Mouse (Mus musculus) macrophage (primary cell): ENCODE results near the gene Zfp518a. TPM values are rescaled to one million over a fixed set of nuclear protein-coding genes. Genes with fewer than 3 reads are reported as not detected.
A peak's percentile ranks its signal among the peaks of the same experiment; 100 is the strongest.

Experiments used
- H3K27ac ChIP-seq: fragments of 350-480 bp; formaldehyde crosslinking; 2 replicates; pipeline ENCODE4 v1.9.0; 2021
- H3K36me3 ChIP-seq: fragments of 350-480 bp; formaldehyde crosslinking; 2 replicates; pipeline ENCODE4 v1.9.0; 2021; ENCODE audit errors: inconsistent target
- H3K4me3 ChIP-seq: fragments of 350-480 bp; formaldehyde crosslinking; 2 replicates; pipeline ENCODE4 v1.9.0; 2021; ENCODE audit errors: inconsistent target
- H3K79me2 ChIP-seq: fragments of 350-480 bp; formaldehyde crosslinking; 2 replicates; pipeline ENCODE4 v1.9.0; 2021; ENCODE audit errors: inconsistent target
- WGBS: methylation state at CpG from one replicate; pipeline ENCODE4 v1.1.7; 2026; ENCODE audit warnings: inconsistent platforms; ENCODE audit not compliant: missing documents; 5-methylcytosine and 5-hydroxymethylcytosine counted together
- polyA plus RNA-seq: library from polyadenylated mRNA; stranded (reverse); fragments of 250-400 nt; gene quantifications from 3 replicates; pipeline ENCODE4 v1.2.4, GENCODE M21; 2018; ENCODE audit warnings: inconsistent platforms

Zfp518a gene
- polyA plus RNA-seq, 1 experiment from 2014 or later: 10.6 TPM

- H3K36me3 ChIP-seq: peaks cover 81% of the 10 kb centered on the region
- 96% methylated on average over 7 of the region's 7 CpGs for WGBS
- no peaks in the 10 kb centered on the region for H3K79me2 ChIP-seq
- no peak overlapping the region for H3K27ac ChIP-seq
- no peak overlapping the region for H3K4me3 ChIP-seq
Measured at GRCm38 (mm10) chr19:40943552-40943951, 49.0 kb downstream of the Zfp518a start.

- no peak overlapping the region for H3K4me3 ChIP-seq
- H3K27ac ChIP-seq: no peak overlapping the region
- H3K36me3 ChIP-seq: peaks cover 79% of the 10 kb centered on the region
- WGBS: 95% methylated on average over 4 of the region's 4 CpGs
- H3K79me2 ChIP-seq: no peaks in the 10 kb centered on the region
Measured at GRCm38 (mm10) chr19:40946937-40947577, 52.6 kb downstream of the Zfp518a start.

DNA sequence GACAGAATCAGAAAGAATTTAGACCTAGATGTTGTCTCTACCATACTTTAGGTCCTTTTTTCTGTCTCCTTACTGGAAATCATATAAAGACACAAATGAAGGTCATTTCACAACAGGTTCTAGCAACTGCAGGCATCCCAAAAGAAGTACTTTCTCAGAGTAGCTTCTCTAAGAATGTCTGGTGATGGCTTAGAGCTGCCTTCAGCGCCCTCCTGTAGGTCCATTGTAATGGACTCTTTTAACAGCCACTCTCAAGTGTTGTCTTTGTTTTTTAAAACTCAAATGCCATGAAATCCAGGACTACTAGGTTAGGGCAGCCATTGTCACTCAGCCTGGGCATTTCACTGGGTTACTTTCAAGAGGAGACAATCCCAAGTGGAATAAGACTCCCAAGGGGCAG lies 64.5 kb downstream of the Zfp518a start:
- 100% methylated on average over 1 of the region's 1 CpGs for WGBS
- Histone ChIP-seq H3K4me3 (no peak overlapping the region), H3K36me3 (peaks cover 58% of the 10 kb centered on the region), H3K79me2 (no peaks in the 10 kb centered on the region), H3K27ac (no peak overlapping the region)

DNA sequence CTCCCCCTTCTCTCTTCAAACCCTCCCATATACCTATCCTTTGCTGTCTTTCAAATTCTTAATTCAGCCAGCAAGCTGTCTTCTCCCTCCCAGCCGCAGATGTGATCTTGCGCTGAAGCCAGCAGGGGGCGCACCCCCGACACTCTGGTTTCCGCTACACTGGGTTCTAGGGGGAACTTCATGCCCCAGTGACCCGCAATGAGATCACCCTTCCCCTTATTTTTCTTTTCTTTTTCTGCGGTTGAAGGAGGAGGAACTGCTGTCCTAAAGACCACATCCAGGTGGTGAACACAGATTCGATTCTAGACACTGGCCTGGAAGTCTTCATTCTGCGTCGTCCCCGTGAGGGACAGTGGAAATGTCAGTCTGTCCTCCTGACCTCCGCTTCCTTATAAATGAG lies 68.5 kb downstream of the Zfp518a start:
- Histone ChIP-seq H3K4me3 (no peak overlapping the region), H3K79me2 (peaks cover 20% of the 10 kb centered on the region; the same call in 1 of the 2 replicates), H3K36me3 (peaks cover 55% of the 10 kb centered on the region), H3K27ac (peak overlapping the region; percentile 40)
- 5% methylated on average over 12 of the region's 12 CpGs for WGBS

- Histone ChIP-seq H3K79me2 (peaks cover 34% of the 10 kb centered on the region), H3K27ac (no peak overlapping the region), H3K36me3 (peaks cover 51% of the 10 kb centered on the region), H3K4me3 (no peak overlapping the region)
- WGBS: 96% methylated on average over 3 of the region's 3 CpGs
Measured at GRCm38 (mm10) chr19:40964367-40964891, 69.9 kb downstream of the Zfp518a start.

DNA sequence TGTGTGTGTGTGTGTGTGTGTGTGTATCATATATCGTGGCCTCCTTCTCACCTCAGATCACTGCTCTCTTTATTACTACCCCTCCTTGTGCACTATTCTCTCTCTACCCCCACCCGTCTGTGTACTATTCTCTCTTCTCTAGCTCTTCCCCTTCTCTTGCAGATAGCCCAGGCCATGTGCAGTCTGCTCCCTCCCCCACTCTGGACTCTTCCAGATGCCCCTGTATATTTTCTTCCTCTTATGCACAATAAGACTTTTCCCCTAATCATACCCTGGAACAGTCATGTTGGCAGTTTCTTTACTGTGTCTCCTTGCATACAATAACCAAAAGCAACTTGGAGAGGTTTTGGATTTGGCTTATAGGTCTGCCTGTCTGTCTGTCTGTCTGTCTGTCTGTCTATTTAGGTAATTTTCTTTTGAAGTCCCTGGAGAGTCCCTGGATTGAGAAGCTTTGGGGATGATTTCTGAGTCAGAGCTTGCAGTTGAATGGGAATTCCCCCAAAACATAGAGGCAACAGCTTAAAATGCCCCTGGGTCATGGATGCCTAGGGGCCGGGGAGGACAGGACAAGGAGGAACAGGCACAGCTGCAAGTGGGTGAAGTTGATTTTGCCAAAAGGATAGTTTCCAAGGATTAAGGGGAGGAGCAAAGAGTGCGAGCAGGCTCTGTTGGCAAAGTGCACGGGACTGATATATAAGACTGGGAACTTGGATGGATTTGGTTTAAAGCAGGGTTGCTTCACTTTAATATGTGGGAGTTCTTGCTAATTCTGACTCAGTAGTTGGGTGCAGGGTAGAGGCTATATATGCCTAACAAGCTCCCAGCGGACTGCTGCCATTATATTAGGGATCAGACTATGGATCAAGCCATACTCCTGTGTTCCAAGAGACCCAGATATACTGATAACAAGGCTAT lies 70.7 kb downstream of the Zfp518a start:
- Histone ChIP-seq H3K4me3 (no peak overlapping the region), H3K27ac (peak overlapping the region; percentile 35; the same call in 1 of the 2 replicates), H3K79me2 (peaks cover 42% of the 10 kb centered on the region), H3K36me3 (peaks cover 48% of the 10 kb centered on the region)
- 81% methylated on average over 5 of the region's 6 CpGs for WGBS

Other genes starting within 250 kb of the Zfp518a start
- 0.21 TPM in 1 of 3 replicates, not detected in the others for gene Cc2d2b, start 146.0 kb upstream of the Zfp518a start, polyA plus RNA-seq
- 2.2 to 4.4 TPM (median 3.6 TPM) in 3 replicates for gene Ccnj, start 63.4 kb upstream of the Zfp518a start, polyA plus RNA-seq
- 96.2 to 234 TPM (median 144 TPM) in 3 replicates for gene Blnk, start 99.8 kb downstream of the Zfp518a start, polyA plus RNA-seq
- gene Dntt, start 134.6 kb downstream of the Zfp518a start, polyA plus RNA-seq: 0.23 TPM in 1 of 3 replicates, not detected in the others
- gene Opalin, start 182.4 kb downstream of the Zfp518a start, polyA plus RNA-seq: not detected in 3 replicates